Mouse (Mus musculus) ES-E14 (cell line): ENCODE measurements at regions not wholly inside any gene's neighbourhood (a gene's known extent, or its start where the extent isn't known, plus 50 kb on each side); places are given as distances from the start of the nearest gene placed in this dataset.

Experiments used
- DNase-seq: peaks from one replicate; pipeline ENCODE4 v3.0.0-alpha.2; 2013; ENCODE audit warnings: low read depth, low spot score
- H3K27ac ChIP-seq: 2 replicates; pipeline ENCODE4 v1.5.1; 2012; ENCODE audit warnings: low read depth, mild to moderate bottlenecking, low read length, moderate library complexity, mixed read lengths; ENCODE audit not compliant: poor library complexity, insufficient read depth, severe bottlenecking
- H3K36me3 ChIP-seq: 2 replicates; pipeline ENCODE4 v1.6.1; 2012; ENCODE audit warnings: mild to moderate bottlenecking, low read length, moderate library complexity, mixed read lengths; ENCODE audit not compliant: control insufficient read depth, poor library complexity, insufficient read depth, severe bottlenecking
- H3K4me1 ChIP-seq, 2 experiments: fragments of 150-350 bp in 1 of 2; sonication (generic) in 1 of 2; 2 replicates each; pipeline ENCODE4 v1.6.1; 2012; ENCODE audit warnings: low read length in 2 of 2, mild to moderate bottlenecking in 1 of 2, mixed read lengths in 1 of 2; ENCODE audit not compliant: control insufficient read depth in 2 of 2, insufficient read depth in 2 of 2, poor library complexity in 1 of 2
- H3K4me3 ChIP-seq, 2 experiments: fragments of 150-350 bp in 1 of 2; sonication (generic) in 1 of 2; 2 replicates each; pipeline ENCODE4 v1.5.1; 2012; ENCODE audit warnings: low read length in 2 of 2, low read depth in 1 of 2, mild to moderate bottlenecking in 1 of 2, mixed read lengths in 1 of 2; ENCODE audit not compliant: insufficient read depth in 1 of 2, poor library complexity in 1 of 2, severe bottlenecking in 1 of 2
- H3K9ac ChIP-seq: 2 replicates; pipeline ENCODE4 v1.6.1; 2012; ENCODE audit warnings: low read depth, mild to moderate bottlenecking, low read length, mixed read lengths; ENCODE audit not compliant: poor library complexity, insufficient read depth, severe bottlenecking
- H3K9me3 ChIP-seq: fragments of 150-350 bp; sonication (generic); 2 replicates; pipeline ENCODE4 v1.6.1; 2012; ENCODE audit warnings: low read depth, mild to moderate bottlenecking, low read length; ENCODE audit not compliant: control insufficient read depth, insufficient read depth
- CHD2 ChIP-seq: IDR thresholded peaks from 2 replicates; pipeline ENCODE4 v1.6.1; 2014; ENCODE audit warnings: mild to moderate bottlenecking, low read depth, low read length, inconsistent platforms
- HCFC1 ChIP-seq: IDR thresholded peaks from 2 replicates; pipeline ENCODE4 v1.6.1; 2012; ENCODE audit warnings: low read length, inconsistent platforms, borderline replicate concordance; ENCODE audit not compliant: insufficient read depth
- MAFK ChIP-seq: IDR thresholded peaks from 2 replicates; pipeline ENCODE4 v1.6.1; 2014; ENCODE audit warnings: mild to moderate bottlenecking, low read depth, low read length, inconsistent platforms; ENCODE audit not compliant: insufficient read depth
- ZC3H11A ChIP-seq: IDR thresholded peaks from 2 replicates; pipeline ENCODE4 v1.6.1; 2012; ENCODE audit warnings: low read depth, mild to moderate bottlenecking, inconsistent platforms, low read length, borderline replicate concordance
- ZNF384 ChIP-seq: IDR thresholded peaks from 2 replicates; pipeline ENCODE4 v1.6.1; 2012; ENCODE audit warnings: low read depth, low read length, inconsistent platforms
- in situ Hi-C, 2 experiments: fragments of 600-800 bp; cut with MboI; formaldehyde crosslinking; loops; one replicate each; pipeline ENCODE4 v1.15.1; 2025; ENCODE audit warnings: low sequenced_read_pairs in 2 of 2, inconsistent platforms in 1 of 2; ENCODE audit not compliant: unreplicated experiment in 2 of 2

DNA sequence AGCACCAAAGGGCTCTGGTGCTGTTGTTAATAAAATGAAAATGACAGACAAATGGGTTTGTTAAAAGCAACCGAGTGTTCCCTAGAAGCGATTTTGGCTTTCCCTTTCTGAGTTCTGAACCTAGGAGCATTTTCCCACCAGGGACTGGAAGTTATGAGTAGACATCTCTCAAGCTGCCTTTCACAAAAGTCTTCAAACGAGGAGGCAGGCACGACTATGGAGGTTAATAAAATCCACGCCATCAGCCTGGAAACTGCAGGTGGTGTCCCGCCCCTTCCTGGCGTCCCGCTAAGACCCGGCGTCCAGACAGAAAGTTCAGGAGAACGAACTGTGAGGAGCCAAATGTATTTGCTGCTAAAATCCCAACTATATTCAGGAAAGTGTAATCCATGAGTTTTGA, 91.1 kb upstream of the Gas1 start:
- Histone ChIP-seq H3K4me3 (no peak overlapping the region), H3K9ac (no peak overlapping the region), H3K4me1 (no peaks in the 10 kb centered on the region), H3K9me3 (no peaks in the 10 kb centered on the region), H3K27ac (no peak overlapping the region), H3K36me3 (no peaks in the 10 kb centered on the region)
- in situ Hi-C loops = no loop called here
- no peak for DNase-seq
- TF ChIP-seq MAFK (no peak), ZNF384 (no peak), ZC3H11A (no peak), HCFC1 (no peak)

DNA sequence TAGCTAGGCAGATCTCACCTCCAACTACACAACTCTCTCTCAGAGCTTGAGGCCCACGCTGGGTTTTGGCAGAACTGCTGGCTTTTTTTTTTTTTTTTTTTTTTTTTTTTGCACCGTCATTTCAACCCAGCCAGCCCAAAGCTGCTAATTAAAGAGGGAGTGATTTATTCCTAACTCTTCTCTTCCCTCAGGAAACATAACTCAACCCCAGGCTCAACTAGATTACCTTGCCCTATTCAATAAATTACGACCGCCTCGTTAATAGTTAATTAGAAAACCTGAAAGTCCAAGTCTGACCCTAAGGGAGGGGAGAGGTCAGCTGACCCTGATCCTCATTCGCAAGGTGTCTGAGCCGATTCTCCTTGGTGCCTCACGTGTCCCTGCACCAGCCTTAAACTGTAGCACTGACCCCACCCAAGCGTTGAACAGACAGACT, 92.3 kb upstream of the Gas1 start:
- Histone ChIP-seq H3K4me3 (no peak overlapping the region), H3K27ac (no peak overlapping the region), H3K9me3 (no peaks in the 10 kb centered on the region), H3K9ac (no peak overlapping the region), H3K4me1 (no peaks in the 10 kb centered on the region), H3K36me3 (no peaks in the 10 kb centered on the region)
- no peak for DNase-seq
- TF ChIP-seq MAFK = no peak
- peak; percentile 64 for TF ChIP-seq ZNF384
- in situ Hi-C loops = no loop called here

DNA sequence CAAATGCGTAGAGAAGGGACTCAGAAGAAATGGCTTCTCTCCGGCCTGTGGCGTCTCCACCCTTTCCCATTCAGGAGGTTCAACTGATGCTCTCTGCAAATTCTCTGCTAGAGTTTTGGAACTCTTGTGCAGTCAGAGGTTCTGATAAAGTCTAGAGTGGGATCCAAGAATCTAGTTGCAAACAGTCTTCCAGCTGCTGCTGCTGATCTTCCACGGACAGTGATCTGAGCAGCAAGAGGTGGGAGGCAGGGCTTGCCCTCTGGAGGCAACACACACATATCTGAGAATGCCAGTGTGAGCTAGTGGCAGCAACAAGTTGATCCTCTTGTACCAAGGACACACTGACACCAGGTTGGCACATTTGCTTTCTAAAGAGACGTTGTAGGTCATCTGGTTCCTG, 93.4 kb upstream of the Gas1 start:
- Histone ChIP-seq H3K4me3 (no peak overlapping the region), H3K4me1 (no peaks in the 10 kb centered on the region), H3K27ac (no peak overlapping the region), H3K36me3 (no peaks in the 10 kb centered on the region), H3K9ac (no peak overlapping the region), H3K9me3 (no peaks in the 10 kb centered on the region)
- DNase-seq = no peak
- TF ChIP-seq CHD2 (no peak), ZC3H11A (no peak), HCFC1 (no peak), ZNF384 (no peak)
- in situ Hi-C loops = no loop called here

DNA sequence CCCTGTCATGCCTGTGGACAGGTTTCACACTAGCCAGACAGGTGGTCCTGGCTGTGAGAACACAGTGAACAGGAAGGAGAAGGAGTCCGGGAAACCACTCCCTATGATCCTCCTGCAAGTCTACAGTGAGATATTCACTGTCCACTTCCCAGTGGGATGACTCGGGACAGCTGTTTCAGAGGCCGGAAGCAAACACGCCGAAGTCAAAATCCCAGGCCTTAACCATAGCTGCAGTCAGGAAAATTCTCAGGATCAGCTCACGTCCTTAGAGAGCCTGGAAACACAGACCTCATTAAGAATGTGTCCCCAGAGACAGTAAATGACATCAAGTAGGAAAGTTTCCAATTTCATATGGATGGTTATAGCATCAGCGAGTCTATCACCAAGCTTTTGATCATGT, 96.2 kb upstream of the Gas1 start:
- in situ Hi-C loops = no loop called here
- H3K9me3 ChIP-seq = no peaks in the 10 kb centered on the region
- no peak overlapping the region for H3K27ac ChIP-seq
- H3K4me1 ChIP-seq = no peaks in the 10 kb centered on the region
- H3K4me3 ChIP-seq = no peak overlapping the region
- H3K9ac ChIP-seq = no peak overlapping the region
- no peak for DNase-seq
- TF ChIP-seq MAFK = no peak
- no peak for TF ChIP-seq HCFC1
- H3K36me3 ChIP-seq = no peaks in the 10 kb centered on the region

DNA sequence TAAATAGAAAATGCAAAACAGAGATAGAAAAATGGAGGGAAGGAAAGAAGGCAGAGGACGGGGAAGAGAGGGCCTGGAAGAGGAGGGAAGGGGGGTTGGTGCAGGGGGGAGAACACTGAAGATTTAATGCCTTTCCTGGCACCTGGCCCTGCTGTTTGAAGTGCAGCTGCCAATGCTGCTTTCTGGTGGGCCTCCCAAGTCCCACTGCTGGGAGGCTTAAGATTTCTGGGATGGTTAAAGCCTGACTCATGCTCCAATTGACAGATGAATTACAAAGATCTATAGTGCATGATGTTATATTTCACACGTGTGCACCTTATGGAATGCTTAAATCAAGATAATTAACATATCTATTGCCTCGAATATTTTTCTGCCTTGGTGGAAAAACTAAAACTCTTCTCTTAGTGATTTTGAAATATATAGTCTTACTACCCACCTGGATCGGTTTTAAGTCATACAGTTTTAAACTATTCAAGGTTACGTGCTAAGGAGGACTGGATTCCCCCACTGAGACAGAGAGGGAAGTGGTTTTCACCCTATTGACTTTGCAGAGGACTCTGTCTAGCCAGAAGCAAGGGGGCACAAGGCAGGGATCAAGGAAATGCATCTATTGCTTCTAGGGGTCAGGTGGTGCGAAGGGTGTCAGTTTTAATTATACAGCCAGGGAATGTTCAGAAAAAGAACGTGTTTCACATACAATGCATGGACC, 105.5 kb upstream of the Gas1 start:
- in situ Hi-C loops = no loop called here
- H3K36me3 ChIP-seq = no peaks in the 10 kb centered on the region
- no peak overlapping the region for H3K27ac ChIP-seq
- DNase-seq = no peak
- H3K9ac ChIP-seq = no peak overlapping the region
- H3K9me3 ChIP-seq = no peaks in the 10 kb centered on the region
- TF ChIP-seq HCFC1 (no peak), ZNF384 (no peak), MAFK (no peak), ZC3H11A (no peak), CHD2 (no peak)
- no peaks in the 10 kb centered on the region for H3K4me1 ChIP-seq
- H3K4me3 ChIP-seq = no peak overlapping the region
